Mouse (Mus musculus) layer of hippocampus, adult 18-20 months (tissue): ENCODE data around the gene Rhbg. TPM values are rescaled to one million over a fixed set of nuclear protein-coding genes. Genes with fewer than 3 reads are reported as not detected.
"Not testable (repeated sequence)": the region's sequence is repeated elsewhere in the genome, so short reads cannot be mapped to it uniquely, and the experiment has no call there.

Experiments used
- DNase-seq, 2 experiments: peaks; one replicate each; pipeline ENCODE4 v3.0.0; 2022; ENCODE audit warnings: low spot score in 2 of 2
- long read RNA-seq: library from polyadenylated mRNA; stranded (forward); transcript quantifications from one replicate; pipeline ENCODE4 v2.0.0, GENCODE M21; 2021
- total RNA-seq, 2 experiments: library from RNA; stranded (reverse); gene quantifications; 2 replicates each; pipeline ENCODE4 v1.2.3; 2021

The Rhbg gene
- not detected for total RNA-seq
- long read RNA-seq, result 0 reads

GRCm38 (mm10) chr3:88254268-88254926 is at the start of gene Rhbg:
Gene Rhbg, minus strand, starts transcription at chr3:88254709.
- DNase-seq, result no peak

- DNase-seq, result no peak
Observed at GRCm38 (mm10) chr3:88299172-88299571, 44.7 kb upstream of the Rhbg start.

- peak; percentile 53 to 72 for DNase-seq
Observed at GRCm38 (mm10) chr3:88297321-88297851, 42.9 kb upstream of the Rhbg start.

GRCm38 (mm10) chr3:88296561-88297318 is 42.2 kb upstream of the Rhbg start, which contains the start of the genes Tsacc and Cct3:
Gene Tsacc, minus strand, starts transcription at chr3:88296999.
Gene Cct3, plus strand, starts transcription at chr3:88297116.
- peak; percentile 96 to 99 for DNase-seq

DNA sequence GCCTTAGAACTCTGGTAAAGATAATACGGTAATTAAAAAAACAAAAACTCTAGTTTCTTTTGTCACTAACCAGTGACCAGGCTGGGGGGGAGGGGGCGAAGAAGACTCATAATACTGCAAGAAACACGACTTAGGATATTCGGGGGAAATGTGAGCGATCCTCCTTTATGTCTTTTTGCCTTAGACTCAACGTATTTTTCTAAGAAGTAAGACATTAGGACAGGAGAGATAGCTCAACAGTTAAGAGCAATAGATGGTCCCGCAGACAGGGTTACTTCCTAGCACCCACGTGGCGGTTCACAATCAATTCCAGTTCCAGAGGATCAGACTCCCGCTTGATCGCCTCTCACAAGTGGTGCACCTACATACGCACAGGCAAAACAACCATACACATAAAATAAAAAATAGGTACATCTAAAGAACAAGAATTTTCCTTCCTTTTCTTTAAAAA is 41.6 kb upstream of the Rhbg start:
- no peak for DNase-seq

DNA sequence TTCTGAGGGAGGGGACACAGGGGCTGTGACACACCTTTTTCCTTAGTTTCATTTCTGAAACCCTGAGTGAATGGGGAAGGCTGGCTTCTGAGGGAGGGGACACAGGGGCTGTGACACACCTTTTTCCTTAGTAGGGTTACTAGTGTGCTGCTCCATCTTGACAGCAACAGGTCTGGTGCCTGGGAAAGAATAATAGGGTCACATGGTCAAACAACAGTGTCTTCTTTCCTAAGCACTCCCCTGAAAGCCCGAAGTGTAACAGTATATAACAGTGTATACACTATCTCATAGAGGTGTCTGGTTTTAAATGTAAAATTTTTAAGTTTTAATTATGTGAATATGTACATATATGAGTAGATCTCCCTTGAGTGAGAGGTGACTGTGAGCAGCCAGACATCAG is 40.8 kb upstream of the Rhbg start:
- not testable (repeated sequence) for DNase-seq

DNA sequence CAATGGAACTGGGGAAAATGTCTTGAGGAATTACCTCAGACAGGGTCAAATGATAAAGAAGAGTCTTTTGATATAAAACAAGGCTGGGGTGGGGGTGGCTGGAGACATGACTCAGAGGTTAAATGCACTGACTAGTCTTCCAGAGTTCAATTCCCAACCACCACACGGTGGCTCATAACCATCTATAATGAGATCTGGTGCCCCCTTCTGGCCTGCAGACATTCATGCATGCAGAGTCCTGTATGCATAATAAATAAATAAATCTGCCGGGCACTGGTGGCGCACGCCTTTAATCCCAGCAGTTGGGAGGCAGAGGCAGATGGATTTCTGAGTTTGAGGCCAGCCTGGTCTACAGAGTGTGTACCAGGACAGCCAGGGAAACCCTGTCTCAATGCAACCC is 37.5 kb upstream of the Rhbg start:
- DNase-seq, result no peak

DNA sequence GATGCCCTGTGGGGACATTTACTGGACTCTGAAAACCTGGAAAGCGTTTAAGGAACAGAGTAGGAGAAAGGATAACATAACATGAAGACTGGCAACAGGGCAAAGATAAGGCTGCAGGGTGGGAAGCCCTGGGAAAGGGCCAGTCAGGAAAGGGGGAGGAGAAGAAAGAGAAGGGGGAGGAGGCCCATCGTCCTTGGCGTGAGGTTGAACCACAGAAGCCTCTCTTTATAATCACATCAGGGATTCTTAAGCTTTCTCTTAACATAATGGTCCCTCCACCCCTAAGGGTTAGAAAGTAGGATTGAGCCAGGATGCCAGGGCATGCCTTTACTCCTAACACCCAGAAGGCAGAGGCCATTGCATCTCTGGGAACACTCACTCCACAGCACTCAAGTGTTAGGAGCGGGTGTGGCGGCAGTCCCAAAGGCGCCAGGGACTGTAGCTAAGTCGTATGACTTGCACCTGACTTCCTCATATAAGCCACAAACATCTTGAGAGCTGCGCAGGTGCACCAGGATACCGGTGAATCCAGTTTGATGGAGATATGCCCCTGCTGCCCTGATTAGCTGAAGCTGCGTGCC is 33.7 kb upstream of the Rhbg start:
- DNase-seq, result not testable (repeated sequence)

DNA sequence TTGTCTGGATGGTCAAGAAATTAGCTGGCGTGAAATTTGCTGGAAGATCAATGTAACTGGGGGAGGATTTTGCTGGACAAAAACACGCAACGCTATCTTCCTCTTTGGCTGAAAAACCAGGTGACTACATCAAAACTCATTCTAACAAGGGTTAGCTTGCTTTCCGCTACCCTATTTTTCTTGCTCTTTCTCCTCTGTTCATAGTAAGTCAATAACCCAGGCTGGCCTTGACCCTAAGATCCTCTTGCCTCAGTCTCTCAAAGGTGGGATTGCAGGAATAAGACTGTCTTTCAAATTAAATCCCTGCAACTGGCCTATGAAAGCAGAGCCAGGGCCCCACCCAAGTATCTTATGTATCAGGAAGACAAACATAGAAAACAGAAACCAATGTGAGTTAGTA is 32.6 kb upstream of the Rhbg start, which contains the start of gene Gm38392:
Gm38392 (minus strand) TSS at position 101 of the 400 bp plus-strand sequence.
- no peak for DNase-seq

- DNase-seq, result not testable (repeated sequence)
Observed at GRCm38 (mm10) chr3:88285565-88285895, 31.0 kb upstream of the Rhbg start.

DNA sequence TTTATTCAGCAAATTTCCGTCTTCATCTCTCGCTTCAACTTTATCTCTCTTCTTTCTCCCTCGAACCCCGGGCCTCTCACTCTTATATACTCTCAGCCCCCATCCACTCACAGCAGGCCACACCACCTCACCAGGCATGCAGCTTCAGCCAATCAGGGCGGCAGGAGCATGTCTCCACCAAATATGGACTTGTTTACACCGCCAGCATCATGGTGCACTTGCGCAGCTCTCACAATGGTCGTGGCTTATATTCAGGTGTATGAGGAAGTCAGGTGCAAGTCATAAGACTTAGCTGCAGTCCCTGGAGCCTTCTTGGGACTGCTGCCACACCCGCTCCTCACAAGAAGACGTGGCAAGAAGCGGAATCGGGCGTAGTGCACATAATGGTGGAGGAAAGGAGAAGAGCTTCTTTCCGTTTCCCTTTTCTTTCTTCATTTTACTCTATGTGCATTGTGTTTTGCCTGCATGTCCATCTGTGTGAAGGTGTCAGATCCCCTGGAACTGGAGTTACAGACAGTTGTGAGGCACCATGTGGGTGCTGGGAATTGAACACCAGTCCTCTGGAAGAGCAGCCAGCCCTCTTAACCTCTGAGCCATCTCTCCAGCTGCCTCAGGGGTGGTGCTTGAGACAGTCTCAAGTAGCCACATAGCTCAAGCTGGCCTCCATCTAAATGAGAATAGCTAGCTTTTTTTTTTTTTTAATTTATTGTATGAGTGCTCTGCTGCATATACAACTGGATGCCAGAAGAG is 30.5 kb upstream of the Rhbg start:
- DNase-seq, result not testable (repeated sequence)

DNA sequence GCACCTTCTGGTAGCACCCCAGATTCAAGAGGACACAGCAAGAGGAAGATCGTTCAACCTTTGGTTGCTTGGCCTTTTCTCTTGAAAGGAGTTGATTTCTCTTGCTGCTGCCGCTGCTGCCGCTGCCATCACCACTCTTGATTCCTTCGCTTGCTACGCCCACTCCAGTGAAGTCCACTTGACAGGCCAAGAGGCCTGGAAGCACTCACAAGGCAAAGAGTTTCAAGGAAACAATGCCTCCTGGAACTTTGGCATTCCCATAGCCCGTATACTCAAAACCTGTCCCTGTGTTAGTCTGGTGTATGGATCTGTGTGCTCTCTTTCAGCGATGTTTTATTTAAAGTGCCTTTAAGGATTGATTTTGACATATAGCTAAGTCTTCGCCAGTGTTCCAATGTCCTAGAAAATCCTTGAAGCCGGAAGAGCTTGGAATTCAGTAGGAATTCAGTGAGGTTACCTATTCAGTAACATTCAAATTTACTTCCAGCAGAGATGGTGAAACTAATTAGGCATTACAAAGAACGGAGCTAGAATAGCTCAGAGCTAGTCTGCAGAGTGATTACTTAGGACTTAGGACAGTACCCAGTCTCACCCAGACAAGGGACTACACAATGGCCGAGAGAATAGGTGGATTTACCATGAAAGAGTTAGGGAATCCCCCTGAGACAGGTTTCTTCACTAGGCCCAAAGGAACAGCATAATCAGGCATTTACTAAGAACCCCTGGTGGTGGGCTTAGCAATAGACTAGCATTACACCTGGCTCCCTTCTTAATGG is 26.8 kb upstream of the Rhbg start:
- not testable (repeated sequence) for DNase-seq

- no peak for DNase-seq
Observed at GRCm38 (mm10) chr3:88280035-88280434, 25.5 kb upstream of the Rhbg start.

DNA sequence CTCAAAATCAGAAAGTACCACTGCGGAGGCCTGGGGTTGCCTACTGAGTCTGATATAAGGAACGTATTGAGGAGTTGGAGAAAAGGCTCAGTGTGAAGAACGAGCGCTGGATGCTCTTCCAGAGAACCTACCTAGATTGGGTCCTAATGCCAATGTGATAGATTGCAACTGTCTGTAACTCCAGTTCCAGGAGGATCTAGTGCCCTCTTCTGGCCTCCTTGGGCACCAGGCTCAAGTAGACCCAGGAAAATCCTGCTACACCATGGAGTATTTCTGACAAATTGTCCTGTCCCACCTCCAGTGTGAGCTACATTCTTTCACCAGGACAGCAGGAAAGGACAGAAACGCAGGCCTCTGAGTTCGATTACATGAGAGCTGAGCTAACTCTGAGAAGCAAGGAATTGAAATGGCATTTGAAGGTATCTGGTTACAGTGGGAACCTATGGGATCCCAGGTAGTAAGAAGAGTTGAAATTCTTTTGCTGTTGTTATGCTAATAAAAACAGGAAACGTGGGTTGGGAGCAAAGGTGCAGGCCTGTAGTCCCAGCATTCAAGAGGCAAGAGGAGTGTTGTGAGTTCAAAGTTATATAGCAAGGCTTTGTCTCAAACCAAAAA is 22.1 kb upstream of the Rhbg start:
- DNase-seq, result peak in 1 of 2 experiments; percentile 62

GRCm38 (mm10) chr3:88276121-88276520 is 21.6 kb upstream of the Rhbg start:
- DNase-seq, result no peak

DNA sequence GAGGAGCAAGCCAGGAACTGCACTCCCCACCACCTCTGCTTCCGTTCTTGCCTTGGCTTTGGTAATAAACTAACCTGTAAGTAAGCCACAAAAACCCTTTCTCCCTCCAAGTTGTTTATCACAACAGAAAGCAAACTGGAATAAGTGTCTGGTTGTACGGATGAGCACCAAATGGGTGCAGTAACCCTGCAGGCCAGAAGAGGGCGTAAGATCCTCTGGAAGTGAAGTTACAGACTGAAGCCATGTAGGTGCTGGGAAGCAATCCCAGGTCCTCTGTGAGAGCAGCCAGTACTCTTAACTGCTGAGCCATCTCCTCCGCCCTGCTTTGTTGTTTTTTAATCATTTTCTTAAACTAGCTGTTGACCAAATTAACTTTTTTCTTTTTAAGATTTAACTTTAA is 19.5 kb upstream of the Rhbg start:
- no peak for DNase-seq

- DNase-seq, result no peak
Observed at GRCm38 (mm10) chr3:88271859-88272258, 17.4 kb upstream of the Rhbg start.

DNA sequence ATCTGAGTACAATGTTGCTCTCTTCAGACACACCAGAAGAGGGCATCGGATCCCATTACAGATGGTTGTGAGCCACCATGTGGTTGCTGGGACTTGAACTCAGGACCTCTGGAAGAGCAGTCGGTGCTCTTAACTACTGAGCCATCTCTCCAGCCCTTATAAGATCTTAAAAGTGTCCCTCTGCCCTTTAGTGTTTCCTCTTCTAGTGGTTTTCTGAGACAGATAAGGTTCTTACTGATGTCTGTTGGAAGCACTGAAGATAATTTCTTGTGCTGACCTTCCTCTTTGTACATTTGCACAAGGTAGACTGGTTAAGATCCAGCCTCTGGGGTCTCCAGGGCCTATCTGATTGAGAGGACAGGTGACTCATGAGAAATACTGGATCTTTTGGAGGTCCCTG is 16.8 kb upstream of the Rhbg start:
- not testable (repeated sequence) for DNase-seq

DNA sequence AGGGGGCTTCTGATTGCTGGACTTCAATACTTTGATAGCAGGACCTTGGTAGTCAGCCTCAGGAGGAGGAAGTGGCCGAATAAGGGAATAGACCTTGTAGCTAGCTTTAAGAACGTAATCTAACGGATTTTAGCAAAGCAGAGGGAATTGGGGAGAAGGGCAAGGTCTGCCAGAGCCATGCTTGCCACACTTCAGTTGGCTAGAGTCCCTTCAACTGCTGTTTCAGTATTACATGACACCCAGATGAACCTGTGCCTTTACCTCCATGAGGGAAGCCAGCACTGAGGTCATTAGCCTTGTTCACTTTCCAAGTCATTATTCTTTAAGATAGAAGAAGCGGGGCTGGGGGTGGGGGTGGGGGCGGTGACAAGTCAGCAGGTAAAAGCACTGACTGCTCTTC is 14.5 kb upstream of the Rhbg start:
- no peak for DNase-seq

DNA sequence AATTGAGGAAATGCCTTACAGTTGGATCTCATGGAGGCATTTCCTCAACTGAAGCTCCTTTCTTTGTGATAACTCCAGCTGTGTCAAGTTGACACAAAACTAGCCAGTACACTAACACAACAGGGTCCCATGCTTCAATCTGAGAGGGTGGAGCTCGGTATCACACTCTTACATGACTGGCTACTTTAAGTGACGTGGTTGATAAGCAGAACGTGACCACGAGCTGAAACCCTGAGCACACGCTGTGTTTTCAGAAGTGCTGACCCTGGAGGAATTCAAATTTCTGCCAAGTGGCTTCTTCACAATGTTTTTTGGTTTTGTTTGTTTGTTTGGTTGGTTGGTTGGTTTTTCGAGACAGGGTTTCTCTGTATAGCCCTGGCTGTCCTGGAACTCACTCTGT is 13.5 kb upstream of the Rhbg start:
- not testable (repeated sequence) for DNase-seq
